Mouse (Mus musculus) ES-CJ7 (cell line): ENCODE results near the gene Nmral1.
"Not testable (repeated sequence)": the region's sequence is repeated elsewhere in the genome, so short reads cannot be mapped to it uniquely, and the experiment has no call there.

Experiments
- DNase-seq: peaks from one replicate; pipeline ENCODE4 v3.0.0; 2011; ENCODE audit warnings: low read depth, low spot score

The Nmral1 gene

GRCm38 (mm10) chr16:4717866-4718265 lies 1.3 kb downstream of the Nmral1 start:
- DNase-seq, result no peak

- no peak for DNase-seq
These were observed 5.1 kb downstream of the Nmral1 start for GRCm38 (mm10) chr16:4713861-4714710.

- no peak for DNase-seq
These were observed 8.0 kb downstream of the Nmral1 start for GRCm38 (mm10) chr16:4711173-4711572.

GRCm38 (mm10) chr16:4705541-4705940 lies 13.6 kb downstream of the Nmral1 start:
- no peak for DNase-seq

GRCm38 (mm10) chr16:4702646-4703045 lies 16.5 kb downstream of the Nmral1 start:
- DNase-seq, result no peak

GRCm38 (mm10) chr16:4701211-4701610 lies 17.9 kb downstream of the Nmral1 start:
- no peak for DNase-seq

- peak; percentile 36 for DNase-seq
These were observed 29.8 kb downstream of the Nmral1 start for GRCm38 (mm10) chr16:4689371-4689770.

- DNase-seq, result no peak
These were observed 34.7 kb downstream of the Nmral1 start for GRCm38 (mm10) chr16:4684457-4684791.

GRCm38 (mm10) chr16:4683581-4684456 lies 35.3 kb downstream of the Nmral1 start:
- peak; percentile 93 for DNase-seq

- DNase-seq, result no peak
These were observed 36.0 kb downstream of the Nmral1 start for GRCm38 (mm10) chr16:4683193-4683580.

GRCm38 (mm10) chr16:4682628-4683179 lies 36.5 kb downstream of the Nmral1 start:
- no peak for DNase-seq

- DNase-seq, result not testable (repeated sequence)
These were observed 38.2 kb downstream of the Nmral1 start for GRCm38 (mm10) chr16:4680922-4681455.

GRCm38 (mm10) chr16:4679121-4680018 lies 39.8 kb downstream of the Nmral1 start, which contains the start of gene Coro7:
Gene Coro7 (minus strand): TSS chr16:4679777.
- DNase-seq, result peak; percentile 97

- no peak for DNase-seq
These were observed 41.1 kb downstream of the Nmral1 start for GRCm38 (mm10) chr16:4678080-4678479.

- DNase-seq, result no peak
These were observed 42.3 kb downstream of the Nmral1 start for GRCm38 (mm10) chr16:4676836-4677235.

- no peak for DNase-seq
These were observed 45.1 kb downstream of the Nmral1 start for GRCm38 (mm10) chr16:4674091-4674490.

GRCm38 (mm10) chr16:4670317-4670716 lies 48.8 kb downstream of the Nmral1 start:
- no peak for DNase-seq

- DNase-seq, result peak; percentile 77
These were observed 51.9 kb downstream of the Nmral1 start for GRCm38 (mm10) chr16:4667190-4667808.

GRCm38 (mm10) chr16:4665726-4666125 lies 53.4 kb downstream of the Nmral1 start:
- DNase-seq, result no peak

GRCm38 (mm10) chr16:4663806-4664205 lies 55.4 kb downstream of the Nmral1 start:
- peak; percentile 47 for DNase-seq
